Mouse (Mus musculus): ENCODE measurements around the gene Alpk3. TPM values are rescaled to one million over a fixed set of nuclear protein-coding genes. Genes with fewer than 3 reads are reported as not detected.

Gene Alpk3
- total and polyA plus RNA-seq, 3 experiments = under 0.01 to 0.03 TPM; not detected in 1

- peak; percentile 49 for DNase-seq (ENCODE audit: low read depth, low spot score)
- H3K4me3 ChIP-seq (ENCODE audit: control insufficient read depth in 1 of 2, insufficient read depth in 1 of 2, low read depth in 2 of 2, low read length in 2 of 2) = 0 out of 4 replicates have a peak overlapping the region, but pooled peaks of 1 of the 2 experiments have one; percentile 14
- no peaks in the 10 kb centered on the region for H3K36me3 ChIP-seq (ENCODE audit: control insufficient read depth in 1 of 2, insufficient read depth in 2 of 2, low read length in 2 of 2)
- H3K4me1 ChIP-seq (ENCODE audit: control insufficient read depth in 1 of 2, insufficient read depth in 2 of 2, low read length in 2 of 2) = peaks cover 2 to 3% of the 10 kb centered on the region in 2 experiments; a peak in 2 of 4 replicates
- no peak overlapping the region for H3K27ac ChIP-seq (ENCODE audit: control insufficient read depth, low read depth, low read length)
- TF ChIP-seq E2F4 (IDR thresholded peaks at IDR 0.05; ENCODE audit: borderline replicate concordance, low read depth, low read length) = no peak
- no peak for TF ChIP-seq BHLHE40 (IDR thresholded peaks at IDR 0.05; ENCODE audit: borderline replicate concordance, low read depth, low read length)
- TF ChIP-seq TAL1 (IDR thresholded peaks at IDR 0.05; ENCODE audit: low read length) = no peak
- no peak for TF ChIP-seq ZNF384 (IDR thresholded peaks at IDR 0.05; ENCODE audit: low read depth, low read length)
- no peak for TF ChIP-seq EP300 (IDR thresholded peaks at IDR 0.05; ENCODE audit: low read depth in 1 of 2, low read length in 2 of 2)
- TF ChIP-seq CTCF (IDR thresholded peaks at IDR 0.05 in 2 of 3, conservative IDR thresholded peaks at IDR 0.05 in 1 of 3; ENCODE audit: control insufficient read depth in 1 of 3, insufficient read depth in 1 of 3, low read depth in 2 of 3, low read length in 3 of 3, poor library complexity in 1 of 3, severe bottlenecking in 1 of 3) = no peak
- no peak for TF ChIP-seq MEF2A (IDR thresholded peaks at IDR 0.05; ENCODE audit: extremely low read depth, insufficient replicate concordance, low read depth, low read length, poor library complexity, severe bottlenecking)
- no peak for TF ChIP-seq TBP (IDR thresholded peaks at IDR 0.05; ENCODE audit: low read depth, low read length)
- no peak for TF ChIP-seq KAT2A (conservative IDR thresholded peaks at IDR 0.05; ENCODE audit: low read depth, low read length)
- no peak for TF ChIP-seq SIN3A (IDR thresholded peaks at IDR 0.05; ENCODE audit: low read length)
- TF ChIP-seq NRF1 (IDR thresholded peaks at IDR 0.05; ENCODE audit: insufficient read depth, low read depth, low read length, poor library complexity, severe bottlenecking) = no peak
- no peak for TF ChIP-seq SMC3 (IDR thresholded peaks at IDR 0.05; ENCODE audit: low read depth, low read length)
- TF ChIP-seq HCFC1 (IDR thresholded peaks at IDR 0.05; ENCODE audit: low read depth, low read length) = no peak
- TF ChIP-seq MXI1 (IDR thresholded peaks at IDR 0.05; ENCODE audit: low read depth, low read length) = no peak
- no peak for TF ChIP-seq GATA1 (IDR thresholded peaks at IDR 0.05; ENCODE audit: low read depth, low read length)
- TF ChIP-seq POLR2AphosphoS5 (IDR thresholded peaks at IDR 0.05; ENCODE audit: borderline replicate concordance, low read depth, low read length) = no peak
- no peak for TF ChIP-seq CHD2 (IDR thresholded peaks at IDR 0.05; ENCODE audit: low read length)
- H3K79me2 ChIP-seq (ENCODE audit: control insufficient read depth, insufficient read depth, low read length, poor library complexity) = no peaks in the 10 kb centered on the region
- no peak overlapping the region for H3K9ac ChIP-seq (ENCODE audit: control insufficient read depth, low read depth, low read length, poor library complexity, severe bottlenecking)
- peaks cover 8 to 9% of the 10 kb centered on the region in 2 experiments for H3K27me3 ChIP-seq (ENCODE audit: control insufficient read depth in 1 of 2, insufficient read depth in 2 of 2, low read length in 2 of 2)
- no peaks in the 10 kb centered on the region for H3K9me3 ChIP-seq (replicated peaks; ENCODE audit: insufficient read depth, low read length)
Measured at GRCm38 (mm10) chr7:81075299-81075698, 17.9 kb downstream of the Alpk3 start.

DNA sequence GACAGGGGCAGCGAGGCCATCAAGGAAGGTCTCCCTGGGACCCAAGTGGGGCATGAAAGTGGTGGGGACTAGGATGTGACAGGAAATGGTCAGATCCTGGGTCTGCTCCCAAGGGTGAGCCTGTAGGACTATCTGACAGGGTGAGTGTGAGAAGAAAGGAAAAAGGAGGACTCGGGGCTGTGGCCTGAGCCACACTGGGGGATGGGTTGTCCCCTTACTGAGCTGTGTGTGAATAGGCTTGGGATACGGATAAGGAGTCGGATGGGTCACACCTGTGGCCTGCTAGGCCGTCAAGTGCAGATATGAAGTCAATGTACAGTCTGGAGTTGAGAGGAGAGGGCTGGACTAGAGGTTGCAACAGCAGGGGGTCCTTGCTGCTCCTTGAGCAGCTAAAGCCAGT lies 18.3 kb downstream of the Alpk3 start:
- TF ChIP-seq HCFC1 (IDR thresholded peaks at IDR 0.05; ENCODE audit: low read depth, low read length) (no peak), ZMIZ1 (IDR thresholded peaks at IDR 0.05; ENCODE audit: low read depth, low read length) (no peak), MAFK (IDR thresholded peaks at IDR 0.05; ENCODE audit: borderline replicate concordance, low read depth, low read length) (no peak), POLR2AphosphoS5 (IDR thresholded peaks at IDR 0.05; ENCODE audit: borderline replicate concordance, low read depth, low read length) (no peak), ETS1 (IDR thresholded peaks at IDR 0.05; ENCODE audit: low read depth, low read length) (no peak), ELF1 (IDR thresholded peaks at IDR 0.05; ENCODE audit: low read depth, low read length) (no peak), ZC3H11A (IDR thresholded peaks at IDR 0.05; ENCODE audit: low read depth, low read length) (no peak)
- no peak overlapping the region for H3K4me3 ChIP-seq (ENCODE audit: control insufficient read depth in 1 of 2, insufficient read depth in 1 of 2, low read depth in 2 of 2, low read length in 2 of 2)
- no peak overlapping the region for H3K27ac ChIP-seq (ENCODE audit: control insufficient read depth, low read depth, low read length)
- no peaks in the 10 kb centered on the region for H3K36me3 ChIP-seq (ENCODE audit: control insufficient read depth in 1 of 2, insufficient read depth in 2 of 2, low read length in 2 of 2)
- no peak overlapping the region for H3K9ac ChIP-seq (ENCODE audit: control insufficient read depth, low read depth, low read length, poor library complexity, severe bottlenecking)
- no peak for DNase-seq (ENCODE audit: low read depth, low spot score)
- no peaks in the 10 kb centered on the region for H3K79me2 ChIP-seq (ENCODE audit: control insufficient read depth, insufficient read depth, low read length, poor library complexity)
- H3K27me3 ChIP-seq (ENCODE audit: control insufficient read depth in 1 of 2, insufficient read depth in 2 of 2, low read length in 2 of 2) = peaks cover 6 to 8% of the 10 kb centered on the region in 2 experiments
- peaks cover 2 to 3% of the 10 kb centered on the region in 2 experiments; a peak in 2 of 4 replicates for H3K4me1 ChIP-seq (ENCODE audit: control insufficient read depth in 1 of 2, insufficient read depth in 2 of 2, low read length in 2 of 2)
- no peaks in the 10 kb centered on the region for H3K9me3 ChIP-seq (replicated peaks; ENCODE audit: insufficient read depth, low read length)

Data from MEL (cell line).